Mouse (Mus musculus): ENCODE results near the gene Senp2.

DNA sequence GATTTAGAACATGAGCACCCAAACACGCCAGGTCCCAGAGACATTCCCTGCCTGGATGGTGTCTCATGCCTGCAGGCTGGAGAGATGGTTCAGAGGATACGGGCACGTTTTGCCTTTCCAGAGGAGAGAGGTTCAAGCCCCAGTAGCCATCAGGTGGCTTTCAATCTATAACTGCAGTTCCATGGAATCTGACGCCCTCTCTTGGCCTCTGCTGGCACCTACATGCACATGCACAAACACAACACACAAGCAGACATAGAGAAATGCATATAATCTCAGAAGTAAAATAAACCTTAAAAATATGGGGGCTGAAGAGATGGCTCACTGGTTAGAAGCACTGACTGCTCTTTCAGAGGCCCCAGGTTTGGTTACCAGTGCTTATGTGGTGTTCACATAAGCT, 8.1 kb upstream of the Senp2 start:
- no peak for TF ChIP-seq CTCF (IDR thresholded peaks at IDR 0.05; ENCODE audit: borderline replicate concordance, insufficient read depth, low read depth, low read length)
- TF ChIP-seq POLR2A (IDR thresholded peaks at IDR 0.05; ENCODE audit: borderline replicate concordance, insufficient read depth, low read length) = no peak
